Mouse (Mus musculus) kidney, adult 2 months (tissue): ENCODE data around the gene Txnrd2. TPM values are rescaled to one million over a fixed set of nuclear protein-coding genes. Genes with fewer than 3 reads are reported as not detected.

Source experiments
- DNase-seq: peaks from one replicate; pipeline ENCODE4 v3.0.0; 2021
- H3K27ac ChIP-seq: fragments of 200-500 bp; 2 replicates; pipeline ENCODE4 v1.5.1; 2012; ENCODE audit warnings: low read depth, low read length, control low read depth, inconsistent platforms; ENCODE audit not compliant: insufficient read depth
- H3K27me3 ChIP-seq: fragments of 200-500 bp; replicated peaks from 2 replicates; pipeline ENCODE4 v1.6.1; 2012; ENCODE audit warnings: mild to moderate bottlenecking, moderate library complexity, low read length, inconsistent platforms; ENCODE audit not compliant: control insufficient read depth, insufficient read depth
- H3K36me3 ChIP-seq: fragments of 200-500 bp; 2 replicates; pipeline ENCODE4 v1.6.1; 2012; ENCODE audit warnings: mild to moderate bottlenecking, moderate library complexity, low read length, inconsistent platforms; ENCODE audit not compliant: control insufficient read depth, insufficient read depth
- H3K4me1 ChIP-seq: fragments of 200-500 bp; 2 replicates; pipeline ENCODE4 v1.6.1; 2011; ENCODE audit warnings: low read length; ENCODE audit not compliant: control insufficient read depth, insufficient read depth
- H3K4me3 ChIP-seq: fragments of 200-500 bp; 2 replicates; pipeline ENCODE4 v1.5.1; 2011; ENCODE audit warnings: mild to moderate bottlenecking, low read depth, low read length, control low read depth; ENCODE audit not compliant: insufficient read depth
- CTCF ChIP-seq: fragments of 200-500 bp; conservative IDR thresholded peaks from 2 replicates; pipeline ENCODE4 v1.5.1; 2011; ENCODE audit warnings: low read depth, mild to moderate bottlenecking, control low read depth, low read length, moderate library complexity, mixed read lengths; ENCODE audit not compliant: insufficient read depth, insufficient read length
- POLR2A ChIP-seq: fragments of 200-500 bp; IDR thresholded peaks from one replicate; pipeline ENCODE4 v1.6.1; 2011; ENCODE audit warnings: low read depth, low read length, control low read depth
- WGBS: fragments of 180-500 bp; shearing (Covaris S2); methylation state at CpG from one replicate; pipeline ENCODE4 v1.1.7; 2018; 5-methylcytosine and 5-hydroxymethylcytosine counted together
- polyA plus RNA-seq: library from polyadenylated mRNA; depleted of rRNA; stranded (reverse); fragments of >200 nt; gene quantifications from 2 replicates; pipeline ENCODE4 v1.2.3, GENCODE M21; 2012

The Txnrd2 gene
- polyA plus RNA-seq, 1 experiment: 39.1 TPM

GRCm38 (mm10) chr16:18486126-18486525 lies 59.9 kb downstream of the Txnrd2 start:
- 93% methylated on average over 2 of the region's 2 CpGs for WGBS
- H3K36me3 ChIP-seq: no peaks in the 10 kb centered on the region
- H3K27me3 ChIP-seq: no peaks in the 10 kb centered on the region
- TF ChIP-seq CTCF (no peak), POLR2A (no peak)
- H3K27ac ChIP-seq: no peak overlapping the region
- H3K4me3 ChIP-seq: no peak overlapping the region
- no peaks in the 10 kb centered on the region for H3K4me1 ChIP-seq
- DNase-seq: no peak

- no peaks in the 10 kb centered on the region for H3K4me1 ChIP-seq
- no peak for DNase-seq
- TF ChIP-seq CTCF (no peak), POLR2A (no peak)
- H3K4me3 ChIP-seq: no peak overlapping the region
- H3K36me3 ChIP-seq: no peaks in the 10 kb centered on the region
- WGBS: 91% methylated on average over 3 of the region's 3 CpGs
- no peak overlapping the region for H3K27ac ChIP-seq
- no peaks in the 10 kb centered on the region for H3K27me3 ChIP-seq
Measured at GRCm38 (mm10) chr16:18490281-18490680, 64.1 kb downstream of the Txnrd2 start.

- Histone ChIP-seq H3K4me3 (no peak overlapping the region), H3K4me1 (no peaks in the 10 kb centered on the region), H3K27me3 (no peaks in the 10 kb centered on the region), H3K27ac (no peak overlapping the region), H3K36me3 (no peaks in the 10 kb centered on the region)
- TF ChIP-seq POLR2A (no peak), CTCF (no peak)
- 77% methylated on average over 1 of the region's 1 CpGs for WGBS
- DNase-seq: no peak
Measured at GRCm38 (mm10) chr16:18490894-18491293, 64.7 kb downstream of the Txnrd2 start.

DNA sequence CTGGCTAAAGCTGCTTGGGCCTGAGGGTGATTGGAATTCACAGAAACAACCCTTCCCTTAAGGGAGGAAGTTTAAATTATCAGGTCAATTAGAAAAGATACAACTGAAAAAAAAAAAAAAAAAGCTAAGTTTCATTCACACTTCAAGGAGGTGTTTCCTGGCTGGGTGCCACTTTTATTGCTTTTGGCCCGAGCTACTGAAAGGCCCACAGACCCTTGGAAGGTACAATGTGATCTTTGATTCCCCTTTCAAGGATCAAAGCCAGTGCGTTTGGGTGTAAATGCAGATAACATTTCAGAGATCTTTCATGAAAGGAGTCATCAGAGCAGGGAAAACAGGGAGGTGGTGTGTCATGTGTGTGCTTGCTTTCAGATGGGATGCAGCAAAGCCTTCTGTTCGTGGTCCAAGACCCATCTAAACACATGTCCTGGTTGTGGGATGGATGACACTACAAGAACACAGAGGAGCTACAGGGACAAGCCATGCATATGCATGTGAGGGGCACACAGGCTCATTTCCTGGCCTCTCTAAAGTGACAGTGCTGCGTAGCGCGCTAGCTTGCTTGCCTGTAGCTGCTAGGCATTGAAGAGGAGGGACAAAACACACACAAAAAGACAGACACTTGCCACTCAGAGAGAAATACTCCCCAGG lies 71.8 kb downstream of the Txnrd2 start:
- 5% methylated on average over 6 of the region's 6 CpGs for WGBS
- no peaks in the 10 kb centered on the region for H3K36me3 ChIP-seq
- peak overlapping the region; percentile 61 for H3K27ac ChIP-seq
- peaks cover 6% of the 10 kb centered on the region; the same call in 1 of the 2 replicates for H3K4me1 ChIP-seq
- H3K27me3 ChIP-seq: no peaks in the 10 kb centered on the region
- TF ChIP-seq CTCF (no peak), POLR2A (no peak)
- peak; percentile 55 for DNase-seq
- peak overlapping the region; percentile 82 for H3K4me3 ChIP-seq

GRCm38 (mm10) chr16:18498558-18498990 lies 72.4 kb downstream of the Txnrd2 start, which contains the start of the genes Gnb1l and Rtl10:
TSS of gene Gnb1l (plus strand) at chr16:18498713.
TSS of gene Rtl10 (plus strand) at chr16:18498901.
- WGBS: 1% methylated on average over 51 of the region's 51 CpGs
- Histone ChIP-seq H3K27ac (peak within 1 kb of the TSS; percentile 61), H3K4me3 (peak within 1 kb of the TSS; percentile 82), H3K36me3 (no peaks in the 10 kb centered on the region), H3K4me1 (peaks cover 6% of the 10 kb centered on the region; the same call in 1 of the 2 replicates), H3K27me3 (no peaks in the 10 kb centered on the region)
- peak; percentile 96 for DNase-seq
- TF ChIP-seq CTCF (no peak), POLR2A (peak; percentile 80)

- Histone ChIP-seq H3K36me3 (no peaks in the 10 kb centered on the region), H3K27ac (no peak overlapping the region), H3K4me3 (peak overlapping the region; percentile 82), H3K27me3 (no peaks in the 10 kb centered on the region), H3K4me1 (peaks cover 6% of the 10 kb centered on the region; the same call in 1 of the 2 replicates)
- under 1% methylated on average over 24 of the region's 24 CpGs for WGBS
- DNase-seq: peak; percentile 40
- no peak for TF ChIP-seq CTCF
- TF ChIP-seq POLR2A: no peak
Measured at GRCm38 (mm10) chr16:18498996-18499395, 72.8 kb downstream of the Txnrd2 start.

DNA sequence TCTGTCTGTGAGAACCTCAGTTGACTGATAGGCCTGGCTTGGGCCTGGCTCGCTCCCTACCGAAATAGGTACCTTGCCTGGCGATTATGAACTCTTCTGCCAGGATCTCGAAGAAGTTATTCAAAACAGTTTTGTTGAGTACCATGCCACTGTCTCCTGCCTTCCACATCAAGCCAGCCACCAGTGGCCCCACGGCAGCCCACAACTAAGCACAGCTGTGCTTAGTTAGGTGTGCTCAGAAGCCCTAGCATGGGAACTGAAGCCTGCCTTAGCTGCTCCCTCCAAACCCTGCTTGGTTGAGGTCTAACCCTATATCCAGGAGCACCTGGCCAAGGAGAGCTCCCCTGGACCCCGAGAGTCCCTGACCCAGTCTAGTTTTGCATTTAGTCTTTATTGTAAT lies 75.3 kb downstream of the Txnrd2 start:
- H3K27ac ChIP-seq: no peak overlapping the region
- H3K4me3 ChIP-seq: no peak overlapping the region
- DNase-seq: no peak
- H3K36me3 ChIP-seq: no peaks in the 10 kb centered on the region
- no peak for TF ChIP-seq POLR2A
- no peak for TF ChIP-seq CTCF
- 95% methylated on average over 6 of the region's 6 CpGs for WGBS
- H3K4me1 ChIP-seq: peaks cover 6% of the 10 kb centered on the region; the same call in 1 of the 2 replicates
- H3K27me3 ChIP-seq: no peaks in the 10 kb centered on the region
